Mouse (Mus musculus) forebrain, embryonic 11.5 days (tissue): ENCODE measurements around the gene Abcc8. TPM values are rescaled to one million over a fixed set of nuclear protein-coding genes. Genes with fewer than 3 reads are reported as not detected.

ENCODE experiments used
- ATAC-seq: fragments of 200-750 bp; cut with Nextera tagmentation; replicated peaks from 2 replicates; pipeline ENCODE4 v1.8.0; 2017; ENCODE audit warnings: moderate TSS enrichment; ENCODE audit not compliant: low FRiP score
- DNase-seq: peaks from one replicate; pipeline ENCODE4 v3.0.0-alpha.2; 2017; ENCODE audit warnings: low spot score
- H3K27ac ChIP-seq: fragments of 300-500 bp; sonication (generic); 2 replicates; pipeline ENCODE4 v1.5.1; 2014; ENCODE audit warnings: low read depth, low read length
- H3K27me3 ChIP-seq: fragments of 300-500 bp; sonication (generic); 2 replicates; pipeline ENCODE4 v1.6.1; 2014; ENCODE audit warnings: mild to moderate bottlenecking, low read length, mixed read lengths; ENCODE audit not compliant: control insufficient read depth, insufficient read depth
- H3K36me3 ChIP-seq: fragments of 300-500 bp; sonication (generic); 2 replicates; pipeline ENCODE4 v1.6.1; 2014; ENCODE audit warnings: mild to moderate bottlenecking, low read length, moderate library complexity, mixed read lengths; ENCODE audit not compliant: control insufficient read depth, insufficient read depth
- H3K4me1 ChIP-seq: fragments of 300-500 bp; sonication (generic); replicated peaks from 2 replicates; pipeline ENCODE4 v1.6.1; 2014; ENCODE audit warnings: low read length, mixed read lengths; ENCODE audit not compliant: control insufficient read depth, insufficient read depth
- H3K4me2 ChIP-seq: fragments of 300-500 bp; sonication (generic); 2 replicates; pipeline ENCODE4 v1.6.1; 2014; ENCODE audit warnings: low read depth, mild to moderate bottlenecking, low read length, moderate library complexity, mixed read lengths; ENCODE audit not compliant: severe bottlenecking
- H3K4me3 ChIP-seq: fragments of 300-500 bp; sonication (generic); 2 replicates; pipeline ENCODE4 v1.5.1; 2014; ENCODE audit warnings: low read depth, low read length
- H3K9ac ChIP-seq: fragments of 300-500 bp; sonication (generic); 2 replicates; pipeline ENCODE4 v1.6.1; 2014; ENCODE audit warnings: low read length
- H3K9me3 ChIP-seq: fragments of 300-500 bp; sonication (generic); 2 replicates; pipeline ENCODE4 v1.6.1; 2016; ENCODE audit warnings: low read length, mixed read lengths; ENCODE audit not compliant: control insufficient read depth
- WGBS: fragments of 180-500 bp; shearing (Covaris S2); extraction: QIAGEN DNeasy Blood & Tissue Kit; methylation state at CpG from one replicate; pipeline ENCODE4 v1.1.7; 2014; 5-methylcytosine and 5-hydroxymethylcytosine counted together
- polyA plus RNA-seq: library from polyadenylated mRNA; unstranded; fragments of >200 nt; fragmentation: Nextera tagmentation; extraction: Ambion mirVana; gene quantifications from 2 replicates; pipeline ENCODE4 v1.2.1, GENCODE M21; 2014

The Abcc8 gene
- polyA plus RNA-seq, 1 experiment from 2014 or later: 0.79 TPM

DNA sequence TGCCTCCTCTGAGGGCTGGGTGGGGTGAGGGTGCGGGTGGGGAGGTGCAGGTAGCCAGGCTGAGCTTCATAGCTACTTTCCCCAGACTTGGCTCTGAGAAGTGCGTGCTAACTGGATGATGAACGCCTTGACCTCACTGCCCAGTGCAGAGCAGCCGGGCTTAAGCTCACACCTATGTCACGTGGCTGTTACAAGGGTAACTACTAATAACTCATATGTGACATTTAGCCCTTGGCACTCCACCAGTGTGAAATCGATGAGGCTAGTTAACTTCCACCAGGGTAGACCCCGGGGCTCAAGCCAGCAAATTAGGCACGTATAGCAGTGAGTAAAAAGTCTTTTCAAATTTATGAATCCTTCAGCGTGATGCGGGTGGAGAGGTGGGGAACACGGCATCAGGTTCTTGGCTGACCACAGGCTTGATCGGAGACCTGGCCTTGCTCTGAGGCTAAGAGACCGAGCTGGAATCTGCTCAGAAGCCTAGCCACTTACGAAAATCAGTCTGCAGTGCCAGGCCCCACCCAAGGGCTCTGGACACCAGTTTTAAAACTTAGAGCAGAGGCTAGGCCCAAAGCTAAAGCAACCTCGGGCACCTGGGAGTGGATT lies 68.5 kb downstream of the Abcc8 start:
- no peak for DNase-seq
- H3K4me2 ChIP-seq: no peak overlapping the region
- H3K36me3 ChIP-seq: no peaks in the 10 kb centered on the region
- no peak for ATAC-seq
- H3K4me3 ChIP-seq: no peak overlapping the region
- peaks cover 4% of the 10 kb centered on the region; the same call in 1 of the 2 replicates for H3K4me1 ChIP-seq
- WGBS: 88% methylated on average over 15 of the region's 15 CpGs
- H3K9me3 ChIP-seq: no peaks in the 10 kb centered on the region
- no peak overlapping the region for H3K9ac ChIP-seq
- no peak overlapping the region for H3K27ac ChIP-seq
- H3K27me3 ChIP-seq: no peaks in the 10 kb centered on the region

- peaks cover 4% of the 10 kb centered on the region; the same call in 1 of the 2 replicates for H3K4me1 ChIP-seq
- ATAC-seq (no peak), DNase-seq (no peak)
These were observed 69.8 kb downstream of the Abcc8 start for GRCm38 (mm10) chr7:46110079-46110478.

GRCm38 (mm10) chr7:46105484-46105883 lies 74.3 kb downstream of the Abcc8 start:
- no peaks in the 10 kb centered on the region for H3K27me3 ChIP-seq
- H3K9ac ChIP-seq: no peak overlapping the region
- no peak for DNase-seq
- no peaks in the 10 kb centered on the region for H3K36me3 ChIP-seq
- no peak overlapping the region for H3K27ac ChIP-seq
- H3K9me3 ChIP-seq: no peaks in the 10 kb centered on the region
- no peak overlapping the region for H3K4me2 ChIP-seq
- no peak overlapping the region for H3K4me3 ChIP-seq
- H3K4me1 ChIP-seq: no peaks in the 10 kb centered on the region
- WGBS: 95% methylated on average over 7 of the region's 7 CpGs
- ATAC-seq: no peak

More at GRCm38 (mm10) chr7:46110079-46110478, 69.8 kb downstream of the Abcc8 start:
- Histone ChIP-seq H3K4me3 (no peak overlapping the region), H3K36me3 (no peaks in the 10 kb centered on the region), H3K27me3 (no peaks in the 10 kb centered on the region), H3K9ac (no peak overlapping the region), H3K4me2 (no peak overlapping the region), H3K9me3 (no peaks in the 10 kb centered on the region), H3K27ac (no peak overlapping the region)
- WGBS: 89% methylated on average over 3 of the region's 3 CpGs

- H3K27me3 ChIP-seq: no peaks in the 10 kb centered on the region
- DNase-seq (no peak), ATAC-seq (no peak)
- no peak overlapping the region for H3K4me3 ChIP-seq
- H3K4me2 ChIP-seq: no peak overlapping the region
- no peaks in the 10 kb centered on the region for H3K9me3 ChIP-seq
- no peak overlapping the region for H3K9ac ChIP-seq
- no peaks in the 10 kb centered on the region for H3K4me1 ChIP-seq
- no peaks in the 10 kb centered on the region for H3K36me3 ChIP-seq
- H3K27ac ChIP-seq: no peak overlapping the region
- 88% methylated on average over 27 of the region's 27 CpGs for WGBS
These were observed 75.4 kb downstream of the Abcc8 start for GRCm38 (mm10) chr7:46104256-46104915.

- H3K9me3 ChIP-seq: no peaks in the 10 kb centered on the region
- H3K27me3 ChIP-seq: no peaks in the 10 kb centered on the region
- H3K27ac ChIP-seq: no peak overlapping the region
- H3K4me1 ChIP-seq: no peaks in the 10 kb centered on the region
- no peak for ATAC-seq
- no peak overlapping the region for H3K9ac ChIP-seq
- no peak for DNase-seq
- WGBS: 88% methylated on average over 8 of the region's 8 CpGs
- no peak overlapping the region for H3K4me3 ChIP-seq
- no peak overlapping the region for H3K4me2 ChIP-seq
- no peaks in the 10 kb centered on the region for H3K36me3 ChIP-seq
These were observed 76.1 kb downstream of the Abcc8 start for GRCm38 (mm10) chr7:46103771-46104170.

- Histone ChIP-seq H3K36me3 (no peaks in the 10 kb centered on the region), H3K27me3 (no peaks in the 10 kb centered on the region), H3K9me3 (no peaks in the 10 kb centered on the region), H3K9ac (no peak overlapping the region), H3K4me2 (no peak overlapping the region), H3K4me3 (no peak overlapping the region), H3K4me1 (no peaks in the 10 kb centered on the region), H3K27ac (no peak overlapping the region)
- WGBS: 82% methylated on average over 8 of the region's 8 CpGs
- DNase-seq (no peak), ATAC-seq (no peak)
These were observed 76.7 kb downstream of the Abcc8 start for GRCm38 (mm10) chr7:46103075-46103591.

GRCm38 (mm10) chr7:46100563-46100962 lies 79.3 kb downstream of the Abcc8 start, which contains the start of gene Kcnj11:
Gene Kcnj11 (minus strand): TSS chr7:46100764.
- Histone ChIP-seq H3K36me3 (no peaks in the 10 kb centered on the region), H3K27ac (no peak within 1 kb of the TSS), H3K9me3 (no peaks in the 10 kb centered on the region), H3K4me3 (peak within 1 kb of the TSS; percentile 59), H3K27me3 (peaks cover 2% of the 10 kb centered on the region; the same call in 1 of the 2 replicates), H3K4me1 (no peaks in the 10 kb centered on the region), H3K9ac (peak within 1 kb of the TSS; percentile 67), H3K4me2 (peak within 1 kb of the TSS; percentile 77)
- DNase-seq (peak; percentile 96), ATAC-seq (peak; percentile 81)
- WGBS: 2% methylated on average over 33 of the region's 34 CpGs

DNA sequence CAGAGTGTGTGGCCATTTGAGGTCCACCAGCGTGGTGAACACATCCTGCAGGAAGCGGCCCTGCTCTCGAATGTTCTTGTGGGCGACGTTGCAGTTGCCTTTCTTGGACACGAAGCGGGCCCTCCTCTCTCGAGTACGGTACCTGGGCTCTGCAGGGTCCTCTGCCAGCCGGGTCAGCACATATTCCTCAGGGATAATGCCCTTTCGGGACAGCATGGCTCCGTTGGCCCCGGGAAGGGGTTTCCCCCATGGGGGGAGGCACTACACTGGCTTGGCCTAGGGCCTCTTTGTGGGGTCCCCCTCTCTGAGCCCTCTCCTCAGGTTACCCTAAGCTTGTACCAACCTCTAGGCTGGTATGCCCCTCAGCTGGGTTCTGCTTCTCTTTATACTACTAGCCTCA lies 80.2 kb downstream of the Abcc8 start:
- H3K9ac ChIP-seq: no peak overlapping the region
- H3K4me1 ChIP-seq: no peaks in the 10 kb centered on the region
- H3K27me3 ChIP-seq: peaks cover 5% of the 10 kb centered on the region; the same call in 1 of the 2 replicates
- H3K9me3 ChIP-seq: no peaks in the 10 kb centered on the region
- H3K36me3 ChIP-seq: no peaks in the 10 kb centered on the region
- no peak overlapping the region for H3K4me3 ChIP-seq
- H3K27ac ChIP-seq: no peak overlapping the region
- ATAC-seq (no peak), DNase-seq (no peak)
- H3K4me2 ChIP-seq: peak overlapping the region; percentile 77; the same call in 1 of the 2 replicates
- WGBS: 81% methylated on average over 13 of the region's 13 CpGs
